Mouse (Mus musculus): Measurements from ENCODE around the gene B3galnt2.
A peak's percentile ranks its signal among the peaks of the same experiment; 100 is the strongest.
"Not testable (repeated sequence)": the region's sequence is repeated elsewhere in the genome, so short reads cannot be mapped to it uniquely, and the experiment has no call there.

B3galnt2 gene

GRCm38 (mm10) chr13:14004999-14005398 lies 50.7 kb downstream of the B3galnt2 start:
- no peak for DNase-seq (ENCODE audit: low read depth in 1 of 2, low spot score in 2 of 2)

- no peak for DNase-seq (ENCODE audit: low read depth in 1 of 2, low spot score in 2 of 2)
These were observed 51.8 kb downstream of the B3galnt2 start for GRCm38 (mm10) chr13:14006056-14006455.

DNA sequence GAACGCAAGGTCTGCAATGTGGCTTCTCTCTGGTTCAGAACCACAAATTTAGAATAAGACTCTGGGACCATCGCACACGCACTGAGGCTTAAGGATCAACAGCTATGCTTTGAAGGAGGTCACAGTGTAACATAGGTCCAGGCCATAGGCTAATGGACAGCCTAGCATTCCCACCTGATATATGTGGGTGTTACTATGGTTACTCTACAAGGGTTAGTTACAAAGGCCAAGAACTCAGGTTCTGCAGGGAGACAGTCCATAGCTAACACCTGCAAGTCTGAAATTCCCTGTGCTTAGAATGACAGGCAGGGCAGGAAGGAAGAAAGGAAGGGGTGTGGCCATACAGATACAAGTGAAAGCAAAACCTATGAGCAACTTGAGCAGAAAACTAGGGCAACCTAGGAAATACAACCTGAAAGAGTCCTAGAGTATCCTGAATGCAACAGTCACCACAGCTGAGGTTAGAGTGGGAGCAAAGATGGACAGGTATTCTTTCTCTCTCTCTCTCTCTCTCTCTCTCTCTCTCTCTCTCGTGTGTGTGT lies 57.3 kb downstream of the B3galnt2 start:
- DNase-seq (ENCODE audit: low read depth in 1 of 2, low spot score in 2 of 2), result no peak

- DNase-seq (ENCODE audit: low read depth in 1 of 2, low spot score in 2 of 2), result no peak
These were observed 59.7 kb downstream of the B3galnt2 start for GRCm38 (mm10) chr13:14014001-14014400.

DNA sequence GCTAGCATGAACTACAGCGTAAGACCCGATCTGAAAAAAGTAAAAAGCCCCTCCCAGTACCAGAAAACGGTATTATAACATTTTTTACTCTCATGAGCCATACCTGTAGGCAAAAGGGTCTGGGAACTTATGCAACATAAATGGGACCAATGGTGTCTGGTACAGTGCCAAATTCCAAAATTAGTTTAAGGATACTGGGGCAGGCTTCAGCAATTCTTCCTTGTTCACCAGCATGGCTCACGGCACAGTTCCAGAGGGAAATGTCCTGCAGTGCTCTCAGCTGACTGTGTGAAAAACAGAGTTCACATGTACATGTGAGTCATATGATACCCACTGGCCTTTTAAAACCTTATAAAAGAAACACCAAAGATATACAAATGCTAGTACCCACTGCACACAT lies 60.3 kb downstream of the B3galnt2 start:
- no peak for DNase-seq (ENCODE audit: low read depth in 1 of 2, low spot score in 2 of 2)

DNA sequence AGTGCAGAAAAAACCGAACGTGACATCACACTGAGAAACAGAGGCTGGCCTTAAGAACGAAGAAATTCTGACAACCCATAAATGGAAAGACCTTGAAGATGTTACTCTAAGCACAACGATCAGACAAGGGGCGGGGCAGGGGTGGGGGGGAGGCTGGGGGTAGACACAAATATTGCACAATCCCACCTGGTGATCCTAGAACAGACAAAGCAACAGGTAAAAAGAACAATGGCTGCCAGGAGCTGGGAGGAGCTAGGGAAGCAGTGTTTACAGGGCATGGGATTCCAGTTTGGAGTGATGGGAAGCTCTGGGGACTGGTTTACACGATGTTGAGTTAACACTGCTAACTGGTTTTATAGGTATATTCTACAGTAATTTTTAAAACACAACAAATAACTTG lies 61.3 kb downstream of the B3galnt2 start:
- no peak for DNase-seq (ENCODE audit: low read depth in 1 of 2, low spot score in 2 of 2)

- no peak for DNase-seq (ENCODE audit: low read depth in 1 of 2, low spot score in 2 of 2)
These were observed 64.0 kb downstream of the B3galnt2 start for GRCm38 (mm10) chr13:14018283-14018682.

DNA sequence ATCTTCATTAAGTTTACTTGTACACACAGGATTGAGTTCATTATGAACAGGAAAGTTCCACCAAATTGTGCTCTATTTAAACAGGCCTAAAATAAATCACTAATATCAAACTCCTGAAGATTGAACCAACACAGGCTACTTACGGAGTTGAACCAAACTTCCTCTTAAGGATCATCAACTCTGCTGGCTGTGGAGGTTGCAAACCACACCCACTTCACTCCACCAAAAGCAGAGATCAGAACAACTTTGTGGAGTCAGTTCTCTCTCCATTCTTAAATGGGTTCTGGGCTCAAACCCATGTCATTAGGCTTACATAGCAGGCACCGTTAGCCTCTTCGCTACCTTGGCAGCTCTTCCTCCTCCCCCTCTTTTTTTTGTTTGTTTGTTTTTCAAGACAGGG lies 64.6 kb downstream of the B3galnt2 start:
- no peak for DNase-seq (ENCODE audit: low read depth in 1 of 2, low spot score in 2 of 2)

DNA sequence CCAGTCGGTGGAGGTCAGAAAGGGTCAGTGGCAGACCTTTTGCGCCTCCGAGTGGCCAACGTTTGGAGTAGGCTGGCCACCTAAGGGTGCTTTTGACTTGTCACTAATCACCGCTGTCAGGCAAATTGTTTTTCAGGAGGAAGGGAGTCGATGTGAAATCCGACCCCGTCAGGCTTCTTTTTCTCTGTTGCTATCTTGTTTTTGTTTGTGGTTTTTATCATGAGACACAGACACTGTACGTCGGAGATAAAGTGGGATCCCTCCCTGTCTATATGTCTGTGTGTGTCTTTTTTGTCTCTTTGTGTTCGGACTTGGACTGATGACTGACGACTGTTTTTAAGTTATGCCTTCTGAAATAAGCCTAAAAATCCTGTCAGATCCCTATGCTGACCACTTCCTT lies 67.1 kb downstream of the B3galnt2 start:
- DNase-seq (ENCODE audit: low read depth in 1 of 2, low spot score in 2 of 2), result not testable (repeated sequence)

DNA sequence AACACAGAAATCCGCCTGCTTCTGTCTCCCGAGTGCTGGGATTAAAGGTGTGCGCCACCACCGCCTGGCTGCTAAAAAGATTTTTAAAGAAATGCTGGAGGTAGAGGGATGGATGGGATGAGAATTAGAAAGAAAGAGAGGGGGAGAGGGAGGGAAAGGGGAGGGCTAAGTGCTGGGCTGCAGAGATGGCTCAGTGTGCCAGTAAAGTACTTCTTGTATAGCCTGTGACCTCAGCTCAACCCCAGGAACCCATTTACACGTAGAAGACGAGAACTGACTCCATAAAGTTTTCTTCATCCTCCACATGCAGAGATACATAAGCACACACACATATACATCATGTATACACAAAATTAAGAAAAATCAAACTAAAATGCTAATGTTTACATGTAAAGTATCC lies 71.3 kb downstream of the B3galnt2 start:
- DNase-seq (ENCODE audit: low read depth in 1 of 2, low spot score in 2 of 2), result no peak

- DNase-seq (ENCODE audit: low read depth in 1 of 2, low spot score in 2 of 2), result no peak
These were observed 72.0 kb downstream of the B3galnt2 start for GRCm38 (mm10) chr13:14026154-14026820.

- no peak for DNase-seq (ENCODE audit: low read depth in 1 of 2, low spot score in 2 of 2)
These were observed 79.2 kb downstream of the B3galnt2 start for GRCm38 (mm10) chr13:14033309-14034072.

- no peak for DNase-seq (ENCODE audit: low read depth in 1 of 2, low spot score in 2 of 2)
These were observed 79.7 kb downstream of the B3galnt2 start for GRCm38 (mm10) chr13:14034073-14034348.

- not testable (repeated sequence) for DNase-seq (ENCODE audit: low read depth in 1 of 2, low spot score in 2 of 2)
These were observed 81.1 kb downstream of the B3galnt2 start for GRCm38 (mm10) chr13:14035352-14035751.

DNA sequence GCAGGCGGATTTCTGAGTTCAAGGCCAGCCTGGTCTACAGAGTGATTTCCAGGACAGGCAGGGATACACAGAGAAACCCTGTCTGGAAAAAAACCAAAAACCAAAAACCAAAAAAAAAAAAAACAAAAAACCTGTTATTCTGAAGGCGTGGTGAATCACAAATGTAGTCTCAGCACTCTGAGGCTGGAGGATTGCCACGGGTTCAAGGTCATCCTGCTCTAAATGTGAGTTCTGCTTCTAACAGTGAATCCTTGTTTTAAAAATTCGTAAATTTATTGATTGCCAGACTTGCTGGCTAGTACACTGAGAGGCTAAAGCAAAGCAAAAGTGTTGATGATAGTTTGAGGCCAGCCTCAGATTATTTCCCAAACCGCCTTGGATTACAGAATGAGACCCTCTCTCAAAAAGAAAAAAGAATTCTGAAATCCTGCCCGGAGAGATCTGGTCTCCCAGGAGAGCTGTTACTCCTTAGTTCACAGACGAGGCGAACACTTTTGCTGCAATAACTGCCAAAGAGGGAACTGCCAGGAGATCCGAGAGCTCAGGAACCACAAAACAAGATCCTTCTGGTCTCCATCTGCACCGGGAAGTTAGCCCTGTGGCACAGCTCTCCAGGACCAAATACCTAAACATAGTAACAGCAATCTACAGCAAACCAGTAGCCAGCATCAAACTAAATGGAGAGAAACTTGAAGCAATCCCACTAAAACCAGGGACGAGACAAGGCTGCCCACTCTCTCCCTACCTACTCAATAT lies 81.8 kb downstream of the B3galnt2 start:
- no peak for DNase-seq (ENCODE audit: low read depth in 1 of 2, low spot score in 2 of 2)

- DNase-seq (ENCODE audit: low read depth in 1 of 2, low spot score in 2 of 2), result no peak
These were observed 84.6 kb downstream of the B3galnt2 start for GRCm38 (mm10) chr13:14038911-14039291.

DNA sequence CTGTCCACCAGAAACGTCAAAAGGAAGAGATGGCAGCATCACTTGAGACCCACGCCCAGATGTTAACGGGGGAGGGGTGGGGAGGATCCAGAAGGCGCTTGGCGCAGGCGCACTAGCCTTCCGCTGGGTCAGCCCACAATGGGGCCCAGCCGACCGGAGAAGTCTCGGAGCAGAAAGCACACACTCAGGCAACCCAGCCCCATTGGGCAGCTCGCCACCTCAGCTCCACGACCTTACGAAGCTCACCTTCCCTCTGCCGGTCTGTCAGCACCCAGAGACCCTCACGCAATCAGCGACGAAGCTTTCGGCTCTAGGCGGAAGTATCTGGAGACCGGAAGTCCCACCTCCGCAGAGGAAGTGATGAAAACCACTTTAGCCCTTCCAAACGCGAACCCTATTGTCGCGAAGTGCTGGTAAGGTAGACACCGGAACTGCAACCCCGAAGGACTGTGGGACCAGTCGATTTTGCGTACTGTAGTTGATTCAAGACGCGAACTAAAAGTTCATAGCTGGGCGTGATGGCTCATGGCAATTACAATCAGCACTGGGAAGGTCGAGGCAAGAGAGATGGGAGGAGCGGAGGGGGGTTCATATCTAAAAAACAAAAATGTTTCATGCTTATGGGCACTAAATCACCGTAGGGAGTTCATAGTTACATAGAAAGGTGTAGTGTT lies 85.2 kb downstream of the B3galnt2 start, which contains the start of gene Tbce:
Gene Tbce, minus strand, starts transcription at position 347 of the 674 bp plus-strand sequence.
- DNase-seq (ENCODE audit: low read depth in 1 of 2, low spot score in 2 of 2), result peak; percentile 66 to 80

DNA sequence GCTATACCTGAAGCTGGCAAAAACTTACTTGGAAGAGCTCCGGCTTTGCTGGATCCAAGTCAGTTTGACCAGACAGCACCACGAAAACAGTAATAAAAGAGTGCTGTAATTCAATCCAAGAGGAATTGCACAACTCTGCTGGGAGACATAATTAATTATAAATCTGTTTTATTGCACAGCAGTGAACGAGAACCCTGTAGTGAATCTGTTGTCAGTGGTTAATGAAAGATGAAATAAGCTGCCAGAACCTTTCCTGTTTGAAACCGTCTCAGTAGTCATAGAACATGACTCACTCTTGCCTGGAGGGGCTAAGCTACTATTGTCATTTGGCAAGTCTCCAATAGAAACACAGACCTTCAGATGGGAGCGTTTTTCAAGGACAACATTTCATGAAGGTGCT lies 85.9 kb downstream of the B3galnt2 start:
- DNase-seq (ENCODE audit: low read depth in 1 of 2, low spot score in 2 of 2), result no peak

GRCm38 (mm10) chr13:14043851-14044250 lies 89.6 kb downstream of the B3galnt2 start:
- DNase-seq (ENCODE audit: low read depth in 1 of 2, low spot score in 2 of 2), result no peak

DNA sequence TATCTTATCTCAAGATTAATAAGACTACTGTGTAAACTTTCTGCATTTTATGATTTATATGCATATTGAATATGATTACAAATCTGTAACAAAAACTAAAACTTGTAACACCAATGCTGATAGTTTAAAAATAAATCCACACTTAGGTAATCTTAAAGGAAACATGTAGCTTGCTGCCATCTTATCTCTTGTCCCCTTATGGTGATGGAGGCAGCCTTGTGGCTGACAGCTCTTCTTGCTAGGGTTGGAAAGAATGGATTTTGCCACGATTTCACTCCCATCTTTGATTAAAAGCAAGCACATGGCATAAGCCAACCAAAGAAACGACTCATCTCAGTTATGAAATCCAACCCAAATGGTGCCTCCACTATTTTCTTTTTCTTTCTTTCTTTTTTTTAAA lies 90.3 kb downstream of the B3galnt2 start:
- no peak for DNase-seq (ENCODE audit: low read depth in 1 of 2, low spot score in 2 of 2)
